Mouse (Mus musculus): ENCODE results near the gene Mdh1b. TPM values are rescaled to one million over a fixed set of nuclear protein-coding genes. Genes with fewer than 3 reads are reported as not detected.

Gene Mdh1b
- polyA plus RNA-seq, 1 experiment from 2014 or later = not detected

- H3K9me3 ChIP-seq (ENCODE audit: control insufficient read depth, low read depth, low read length) = no peaks in the 10 kb centered on the region
- ATAC-seq (ENCODE audit: insufficient number of reproducible peaks, insufficient read depth, low FRiP score, low read depth) = peak; percentile 63; the same call in 1 of the 2 replicates
- 23% methylated on average over 3 of the region's 3 CpGs for WGBS
- no peaks in the 10 kb centered on the region for H3K27me3 ChIP-seq (ENCODE audit: control insufficient read depth, insufficient read depth, low read length)
- no peaks in the 10 kb centered on the region for H3K4me1 ChIP-seq (ENCODE audit: control insufficient read depth, insufficient read depth, low read length)
- H3K27ac ChIP-seq (ENCODE audit: low read length) = no peak overlapping the region
- H3K4me3 ChIP-seq (ENCODE audit: low read depth, low read length) = no peak overlapping the region
- no peak overlapping the region for H3K4me2 ChIP-seq (replicated peaks; ENCODE audit: low read depth, low read length)
- no peak overlapping the region for H3K9ac ChIP-seq (replicated peaks; ENCODE audit: low read depth, low read length)
- H3K36me3 ChIP-seq (ENCODE audit: control insufficient read depth, insufficient read depth, low read length) = no peaks in the 10 kb centered on the region
Measured at GRCm38 (mm10) chr1:63763212-63763694, 33.1 kb upstream of the Mdh1b start.

DNA sequence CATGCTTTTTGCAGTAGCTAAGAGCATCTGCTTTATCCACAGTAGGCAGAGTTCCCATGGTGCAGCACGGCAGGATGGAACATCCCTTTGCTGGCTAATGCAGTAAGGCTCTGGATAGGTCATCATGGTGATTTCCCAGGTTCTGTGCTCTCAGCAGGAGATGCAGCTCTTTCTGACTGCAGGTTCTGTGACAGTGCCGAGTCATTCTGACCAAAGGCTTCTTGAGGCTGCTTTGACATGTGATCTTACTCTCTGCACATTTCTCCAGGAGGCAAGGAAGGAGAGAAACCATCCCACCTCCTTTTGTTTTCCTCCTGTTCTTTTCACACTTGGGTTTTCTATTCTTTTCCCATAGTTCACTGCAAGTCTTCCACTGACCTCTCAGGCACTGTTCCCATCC is 25.9 kb upstream of the Mdh1b start:
- Histone ChIP-seq H3K4me2 (replicated peaks; ENCODE audit: low read depth, low read length) (no peak overlapping the region), H3K27me3 (ENCODE audit: control insufficient read depth, insufficient read depth, low read length) (no peaks in the 10 kb centered on the region), H3K4me3 (ENCODE audit: low read depth, low read length) (no peak overlapping the region), H3K9ac (replicated peaks; ENCODE audit: low read depth, low read length) (no peak overlapping the region), H3K4me1 (ENCODE audit: control insufficient read depth, insufficient read depth, low read length) (no peaks in the 10 kb centered on the region), H3K36me3 (ENCODE audit: control insufficient read depth, insufficient read depth, low read length) (peaks cover 15% of the 10 kb centered on the region), H3K27ac (ENCODE audit: low read length) (no peak overlapping the region), H3K9me3 (ENCODE audit: control insufficient read depth, low read depth, low read length) (no peaks in the 10 kb centered on the region)
- 63% methylated on average over 2 of the region's 2 CpGs for WGBS
- no peak for ATAC-seq (ENCODE audit: insufficient number of reproducible peaks, insufficient read depth, low FRiP score, low read depth)

DNA sequence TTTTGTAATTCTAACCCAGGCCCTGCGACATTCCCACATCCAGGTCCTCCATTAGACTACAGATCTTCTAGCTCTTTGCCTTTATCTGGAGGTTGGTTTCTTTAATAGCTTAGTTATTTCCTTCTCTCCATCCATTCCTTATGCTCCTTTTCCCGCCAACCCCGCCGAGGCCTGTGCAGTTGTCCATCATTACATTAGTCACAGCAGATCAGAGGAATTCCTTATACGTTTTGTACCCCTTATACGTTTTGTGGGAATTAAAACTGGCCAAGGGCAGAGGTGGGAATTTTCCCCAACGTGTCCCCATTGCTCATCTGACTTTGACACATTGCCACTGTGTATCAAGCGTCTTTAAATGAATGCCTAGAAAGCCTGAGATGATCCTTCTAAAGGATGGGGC is 322 bp downstream of the Mdh1b start:
- peaks cover 9% of the 10 kb centered on the region; the same call in 1 of the 2 replicates for H3K4me1 ChIP-seq (ENCODE audit: control insufficient read depth, insufficient read depth, low read length)
- H3K27ac ChIP-seq (ENCODE audit: low read length) = no peak overlapping the region
- whole genome bisulfite sequencing = 43% methylated on average over 8 of the region's 8 CpGs
- no peak for ATAC-seq (ENCODE audit: insufficient number of reproducible peaks, insufficient read depth, low FRiP score, low read depth)
- H3K27me3 ChIP-seq (ENCODE audit: control insufficient read depth, insufficient read depth, low read length) = no peaks in the 10 kb centered on the region
- no peak overlapping the region for H3K9ac ChIP-seq (replicated peaks; ENCODE audit: low read depth, low read length)
- H3K4me2 ChIP-seq (replicated peaks; ENCODE audit: low read depth, low read length) = peak overlapping the region; percentile 56
- no peaks in the 10 kb centered on the region for H3K9me3 ChIP-seq (ENCODE audit: control insufficient read depth, low read depth, low read length)
- H3K36me3 ChIP-seq (ENCODE audit: control insufficient read depth, insufficient read depth, low read length) = no peaks in the 10 kb centered on the region
- H3K4me3 ChIP-seq (ENCODE audit: low read depth, low read length) = peak overlapping the region; percentile 66

DNA sequence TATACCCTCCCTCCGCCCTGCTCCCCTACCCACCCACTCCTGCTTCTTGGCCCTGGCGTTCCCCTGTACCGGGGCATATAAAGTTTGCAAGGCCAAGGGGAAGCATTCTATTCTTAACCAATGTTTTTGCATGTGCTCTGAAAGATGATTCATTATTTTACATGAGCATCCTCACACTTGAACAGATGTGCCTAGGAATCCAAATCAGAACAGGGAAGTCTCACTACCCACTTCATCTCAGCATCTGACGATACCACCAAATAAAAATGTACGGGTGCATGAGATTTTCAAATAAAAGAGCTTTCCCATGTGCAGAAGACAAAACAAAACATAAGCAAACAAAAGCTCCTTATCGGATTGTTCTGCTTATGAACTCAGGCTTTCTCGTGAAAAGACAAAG is 10.0 kb downstream of the Mdh1b start:
- no peak for ATAC-seq (ENCODE audit: insufficient number of reproducible peaks, insufficient read depth, low FRiP score, low read depth)
- Histone ChIP-seq H3K4me1 (ENCODE audit: control insufficient read depth, insufficient read depth, low read length) (no peaks in the 10 kb centered on the region), H3K9ac (replicated peaks; ENCODE audit: low read depth, low read length) (no peak overlapping the region), H3K4me2 (replicated peaks; ENCODE audit: low read depth, low read length) (no peak overlapping the region), H3K27ac (ENCODE audit: low read length) (no peak overlapping the region), H3K36me3 (ENCODE audit: control insufficient read depth, insufficient read depth, low read length) (no peaks in the 10 kb centered on the region), H3K4me3 (ENCODE audit: low read depth, low read length) (no peak overlapping the region), H3K27me3 (ENCODE audit: control insufficient read depth, insufficient read depth, low read length) (no peaks in the 10 kb centered on the region), H3K9me3 (ENCODE audit: control insufficient read depth, low read depth, low read length) (no peaks in the 10 kb centered on the region)
- WGBS = 75% methylated on average over 7 of the region's 7 CpGs

- Histone ChIP-seq H3K36me3 (ENCODE audit: control insufficient read depth, insufficient read depth, low read length) (no peaks in the 10 kb centered on the region), H3K4me3 (ENCODE audit: low read depth, low read length) (no peak overlapping the region), H3K9me3 (ENCODE audit: control insufficient read depth, low read depth, low read length) (no peaks in the 10 kb centered on the region), H3K27ac (ENCODE audit: low read length) (no peak overlapping the region), H3K4me2 (replicated peaks; ENCODE audit: low read depth, low read length) (no peak overlapping the region), H3K9ac (replicated peaks; ENCODE audit: low read depth, low read length) (no peak overlapping the region), H3K4me1 (ENCODE audit: control insufficient read depth, insufficient read depth, low read length) (no peaks in the 10 kb centered on the region), H3K27me3 (ENCODE audit: control insufficient read depth, insufficient read depth, low read length) (no peaks in the 10 kb centered on the region)
- WGBS = 69% methylated on average over 3 of the region's 3 CpGs
- no peak for ATAC-seq (ENCODE audit: insufficient number of reproducible peaks, insufficient read depth, low FRiP score, low read depth)
Measured at GRCm38 (mm10) chr1:63708876-63709275, 21.2 kb downstream of the Mdh1b start.

GRCm38 (mm10) chr1:63705733-63706132 is 24.4 kb downstream of the Mdh1b start:
- no peaks in the 10 kb centered on the region for H3K4me1 ChIP-seq (ENCODE audit: control insufficient read depth, insufficient read depth, low read length)
- WGBS = 59% methylated on average over 5 of the region's 5 CpGs
- ATAC-seq (ENCODE audit: insufficient number of reproducible peaks, insufficient read depth, low FRiP score, low read depth) = no peak
- no peak overlapping the region for H3K4me2 ChIP-seq (replicated peaks; ENCODE audit: low read depth, low read length)
- no peaks in the 10 kb centered on the region for H3K27me3 ChIP-seq (ENCODE audit: control insufficient read depth, insufficient read depth, low read length)
- no peak overlapping the region for H3K9ac ChIP-seq (replicated peaks; ENCODE audit: low read depth, low read length)
- H3K36me3 ChIP-seq (ENCODE audit: control insufficient read depth, insufficient read depth, low read length) = no peaks in the 10 kb centered on the region
- no peaks in the 10 kb centered on the region for H3K9me3 ChIP-seq (ENCODE audit: control insufficient read depth, low read depth, low read length)
- no peak overlapping the region for H3K27ac ChIP-seq (ENCODE audit: low read length)
- no peak overlapping the region for H3K4me3 ChIP-seq (ENCODE audit: low read depth, low read length)

DNA sequence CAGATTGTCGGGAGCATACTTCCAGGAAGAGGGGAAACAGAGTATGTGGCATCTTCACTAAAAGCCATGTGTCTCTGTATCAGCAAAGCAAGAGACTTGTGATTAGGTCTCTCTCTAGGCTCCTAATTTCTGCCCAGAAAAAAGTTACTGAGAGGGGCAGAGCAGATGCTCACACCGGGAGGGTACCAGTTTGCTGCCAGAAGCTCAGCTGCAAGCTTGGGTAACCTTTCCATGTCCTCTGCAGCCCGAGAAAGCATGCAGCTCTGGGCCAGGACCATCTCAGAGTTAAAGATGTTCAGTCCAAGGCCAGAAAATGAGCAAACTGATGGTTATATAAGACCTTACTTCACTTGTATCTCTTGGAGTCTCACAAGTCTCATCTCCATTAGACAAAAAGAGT is 33.3 kb downstream of the Mdh1b start:
- no peak for ATAC-seq (ENCODE audit: insufficient number of reproducible peaks, insufficient read depth, low FRiP score, low read depth)
- Histone ChIP-seq H3K4me1 (ENCODE audit: control insufficient read depth, insufficient read depth, low read length) (no peaks in the 10 kb centered on the region), H3K9me3 (ENCODE audit: control insufficient read depth, low read depth, low read length) (no peaks in the 10 kb centered on the region), H3K27me3 (ENCODE audit: control insufficient read depth, insufficient read depth, low read length) (no peaks in the 10 kb centered on the region), H3K27ac (ENCODE audit: low read length) (no peak overlapping the region), H3K36me3 (ENCODE audit: control insufficient read depth, insufficient read depth, low read length) (no peaks in the 10 kb centered on the region), H3K4me3 (ENCODE audit: low read depth, low read length) (no peak overlapping the region), H3K4me2 (replicated peaks; ENCODE audit: low read depth, low read length) (no peak overlapping the region), H3K9ac (replicated peaks; ENCODE audit: low read depth, low read length) (no peak overlapping the region)
- WGBS = 75% methylated on average over 3 of the region's 3 CpGs

GRCm38 (mm10) chr1:63686827-63687226 is 43.3 kb downstream of the Mdh1b start, which contains the start of gene Dytn:
Dytn (minus strand) TSS chr1:63686927.
- no peaks in the 10 kb centered on the region for H3K9me3 ChIP-seq (ENCODE audit: control insufficient read depth, low read depth, low read length)
- H3K4me1 ChIP-seq (ENCODE audit: control insufficient read depth, insufficient read depth, low read length) = no peaks in the 10 kb centered on the region
- WGBS = 87% methylated on average over 4 of the region's 4 CpGs
- no peak within 1 kb of the TSS for H3K4me2 ChIP-seq (replicated peaks; ENCODE audit: low read depth, low read length)
- H3K27ac ChIP-seq (ENCODE audit: low read length) = no peak within 1 kb of the TSS
- no peak for ATAC-seq (ENCODE audit: insufficient number of reproducible peaks, insufficient read depth, low FRiP score, low read depth)
- no peaks in the 10 kb centered on the region for H3K27me3 ChIP-seq (ENCODE audit: control insufficient read depth, insufficient read depth, low read length)
- no peak within 1 kb of the TSS for H3K4me3 ChIP-seq (ENCODE audit: low read depth, low read length)
- no peak within 1 kb of the TSS for H3K9ac ChIP-seq (replicated peaks; ENCODE audit: low read depth, low read length)
- no peaks in the 10 kb centered on the region for H3K36me3 ChIP-seq (ENCODE audit: control insufficient read depth, insufficient read depth, low read length)

- ATAC-seq (ENCODE audit: insufficient number of reproducible peaks, insufficient read depth, low FRiP score, low read depth) = no peak
- Histone ChIP-seq H3K4me3 (ENCODE audit: low read depth, low read length) (no peak overlapping the region), H3K27me3 (ENCODE audit: control insufficient read depth, insufficient read depth, low read length) (no peaks in the 10 kb centered on the region), H3K36me3 (ENCODE audit: control insufficient read depth, insufficient read depth, low read length) (no peaks in the 10 kb centered on the region), H3K4me1 (ENCODE audit: control insufficient read depth, insufficient read depth, low read length) (no peaks in the 10 kb centered on the region), H3K27ac (ENCODE audit: low read length) (no peak overlapping the region), H3K4me2 (replicated peaks; ENCODE audit: low read depth, low read length) (no peak overlapping the region), H3K9ac (replicated peaks; ENCODE audit: low read depth, low read length) (no peak overlapping the region), H3K9me3 (ENCODE audit: control insufficient read depth, low read depth, low read length) (no peaks in the 10 kb centered on the region)
- 82% methylated on average over 3 of the region's 3 CpGs for WGBS
Measured at GRCm38 (mm10) chr1:63675975-63676374, 54.1 kb downstream of the Mdh1b start.
